Mouse (Mus musculus) heart, embryonic 16.5 days (tissue): ENCODE results near the gene Glp2r. TPM values are rescaled to one million over a fixed set of nuclear protein-coding genes. Genes with fewer than 3 reads are reported as not detected.

Experiments
- ATAC-seq: fragments of 200-750 bp; cut with Nextera tagmentation; replicated peaks from 2 replicates; pipeline ENCODE4 v1.8.0; 2017; ENCODE audit warnings: moderate number of reproducible peaks; ENCODE audit not compliant: insufficient read depth, low FRiP score; ENCODE audit errors: extremely low read depth
- H3K27ac ChIP-seq: fragments of 300-500 bp; sonication (generic); 2 replicates; pipeline ENCODE4 v1.5.1; 2014; ENCODE audit warnings: mild to moderate bottlenecking, low read length, control low read depth, moderate library complexity
- H3K27me3 ChIP-seq: fragments of 300-500 bp; sonication (generic); 2 replicates; pipeline ENCODE4 v1.6.1; 2014; ENCODE audit warnings: low read length, mixed read lengths; ENCODE audit not compliant: control insufficient read depth, insufficient read depth
- H3K36me3 ChIP-seq: fragments of 300-500 bp; sonication (generic); 2 replicates; pipeline ENCODE4 v1.6.1; 2014; ENCODE audit not compliant: control insufficient read depth, insufficient read depth
- H3K4me1 ChIP-seq: fragments of 300-500 bp; sonication (generic); 2 replicates; pipeline ENCODE4 v1.6.1; 2014; ENCODE audit warnings: low read length, mixed read lengths; ENCODE audit not compliant: control insufficient read depth, insufficient read depth
- H3K4me2 ChIP-seq: fragments of 300-500 bp; sonication (generic); 2 replicates; pipeline ENCODE4 v1.6.1; 2014; ENCODE audit warnings: low read depth, mild to moderate bottlenecking, control low read depth, low read length
- H3K4me3 ChIP-seq: fragments of 300-500 bp; sonication (generic); 2 replicates; pipeline ENCODE4 v1.5.1; 2014; ENCODE audit warnings: mild to moderate bottlenecking, control low read depth, low read length
- H3K9ac ChIP-seq: fragments of 300-500 bp; sonication (generic); 2 replicates; pipeline ENCODE4 v1.6.1; 2014; ENCODE audit warnings: low read length, control low read depth
- H3K9me3 ChIP-seq: fragments of 300-500 bp; sonication (generic); replicated peaks from 2 replicates; pipeline ENCODE4 v1.6.1; 2016; ENCODE audit warnings: low read length; ENCODE audit not compliant: control insufficient read depth
- WGBS: fragments of 180-500 bp; shearing (Covaris S2); extraction: QIAGEN DNeasy Blood & Tissue Kit; methylation state at CpG from one replicate; pipeline ENCODE4 v1.1.7; 2014; 5-methylcytosine and 5-hydroxymethylcytosine counted together
- polyA plus RNA-seq: library from polyadenylated mRNA; unstranded; fragments of >200 nt; fragmentation: Nextera tagmentation; extraction: Ambion mirVana; gene quantifications from 2 replicates; pipeline ENCODE4 v1.2.1, GENCODE M21; 2015

Gene Glp2r
- polyA plus RNA-seq, result 0.07 and 0.09 TPM in 2 replicates

DNA sequence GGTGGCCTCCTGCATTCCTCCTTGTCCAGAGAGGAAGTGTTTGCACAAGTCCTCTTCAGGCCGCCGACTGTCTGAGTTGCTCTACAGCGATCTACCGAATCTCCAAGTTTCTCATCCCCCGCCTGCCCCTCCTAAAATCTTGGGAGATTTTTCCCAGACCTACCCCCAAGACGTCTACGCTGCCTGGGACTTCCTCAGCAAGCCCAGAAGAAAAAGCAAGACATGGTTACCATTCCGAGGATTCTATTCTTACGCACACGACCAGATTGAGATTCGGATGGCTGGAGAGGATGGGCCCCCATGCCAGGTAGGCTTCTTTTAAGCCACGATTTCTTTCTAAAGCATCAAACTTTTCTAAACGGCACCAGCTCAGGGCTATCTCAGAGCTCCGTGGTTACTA lies at the start of gene Glp2r:
TSS of gene Glp2r (minus strand) at position 101 of the 400 bp plus-strand sequence.
- WGBS, result 71% methylated on average over 14 of the region's 14 CpGs
- Histone ChIP-seq H3K4me3 (no peak within 1 kb of the TSS), H3K27me3 (no peaks in the 10 kb centered on the region), H3K4me1 (no peaks in the 10 kb centered on the region), H3K4me2 (no peak within 1 kb of the TSS), H3K9me3 (no peaks in the 10 kb centered on the region), H3K9ac (no peak within 1 kb of the TSS), H3K36me3 (no peaks in the 10 kb centered on the region), H3K27ac (no peak within 1 kb of the TSS)
- no peak for ATAC-seq

GRCm38 (mm10) chr11:67820221-67820620 lies 49.3 kb upstream of the Glp2r start:
- Histone ChIP-seq H3K27ac (no peak overlapping the region), H3K27me3 (no peaks in the 10 kb centered on the region), H3K9me3 (no peaks in the 10 kb centered on the region), H3K4me3 (no peak overlapping the region), H3K4me2 (no peak overlapping the region), H3K36me3 (no peaks in the 10 kb centered on the region), H3K9ac (no peak overlapping the region), H3K4me1 (0 out of 2 replicates have a peak, but pooled peaks cover 3% of the 10 kb centered on the region)
- ATAC-seq, result 0 out of 2 replicates have a peak, but pooled peaks have one; percentile 28
- WGBS, result 28% methylated on average over 4 of the region's 4 CpGs

GRCm38 (mm10) chr11:67819604-67820003 lies 48.7 kb upstream of the Glp2r start:
- no peaks in the 10 kb centered on the region for H3K9me3 ChIP-seq
- peak overlapping the region; percentile 49 for H3K9ac ChIP-seq
- H3K4me1 ChIP-seq, result 0 out of 2 replicates have a peak, but pooled peaks cover 3% of the 10 kb centered on the region
- ATAC-seq, result no peak; the same call in 1 of the 2 replicates
- H3K27ac ChIP-seq, result no peak overlapping the region
- peak overlapping the region; percentile 23; the same call in 1 of the 2 replicates for H3K4me3 ChIP-seq
- 6% methylated on average over 5 of the region's 5 CpGs for WGBS
- peak overlapping the region; percentile 61 for H3K4me2 ChIP-seq
- no peaks in the 10 kb centered on the region for H3K36me3 ChIP-seq
- H3K27me3 ChIP-seq, result no peaks in the 10 kb centered on the region

DNA sequence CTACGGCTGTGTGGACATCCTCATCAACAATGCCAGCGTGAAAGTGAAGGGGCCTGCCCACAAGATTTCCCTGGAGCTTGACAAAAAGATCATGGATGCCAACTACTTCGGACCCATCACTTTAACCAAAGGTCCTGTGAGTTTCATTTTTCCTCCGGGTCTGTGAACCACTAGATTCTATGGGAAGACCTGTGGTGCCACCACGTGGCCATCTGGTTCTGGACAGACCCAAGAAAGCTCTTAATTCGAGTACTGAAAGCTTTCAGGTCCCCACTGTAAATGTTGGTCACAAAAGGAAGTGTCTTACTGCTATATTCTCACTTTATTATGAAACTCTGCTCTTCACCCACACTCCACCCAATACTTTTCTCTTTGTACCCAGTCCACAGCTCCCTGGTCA lies 40.6 kb upstream of the Glp2r start:
- Histone ChIP-seq H3K9ac (no peak overlapping the region), H3K27ac (no peak overlapping the region), H3K4me2 (no peak overlapping the region), H3K27me3 (no peaks in the 10 kb centered on the region), H3K36me3 (no peaks in the 10 kb centered on the region), H3K9me3 (no peaks in the 10 kb centered on the region), H3K4me1 (peaks cover 4% of the 10 kb centered on the region; the same call in 1 of the 2 replicates), H3K4me3 (no peak overlapping the region)
- 72% methylated on average over 6 of the region's 6 CpGs for WGBS
- no peak for ATAC-seq

GRCm38 (mm10) chr11:67808051-67808450 lies 37.1 kb upstream of the Glp2r start:
- Histone ChIP-seq H3K4me1 (peaks cover 4% of the 10 kb centered on the region; the same call in 1 of the 2 replicates), H3K36me3 (no peaks in the 10 kb centered on the region), H3K27ac (no peak overlapping the region), H3K4me3 (no peak overlapping the region), H3K9me3 (no peaks in the 10 kb centered on the region), H3K9ac (no peak overlapping the region), H3K27me3 (no peaks in the 10 kb centered on the region), H3K4me2 (no peak overlapping the region)
- no peak; the same call in 1 of the 2 replicates for ATAC-seq
- WGBS, result 68% methylated on average over 5 of the region's 5 CpGs

DNA sequence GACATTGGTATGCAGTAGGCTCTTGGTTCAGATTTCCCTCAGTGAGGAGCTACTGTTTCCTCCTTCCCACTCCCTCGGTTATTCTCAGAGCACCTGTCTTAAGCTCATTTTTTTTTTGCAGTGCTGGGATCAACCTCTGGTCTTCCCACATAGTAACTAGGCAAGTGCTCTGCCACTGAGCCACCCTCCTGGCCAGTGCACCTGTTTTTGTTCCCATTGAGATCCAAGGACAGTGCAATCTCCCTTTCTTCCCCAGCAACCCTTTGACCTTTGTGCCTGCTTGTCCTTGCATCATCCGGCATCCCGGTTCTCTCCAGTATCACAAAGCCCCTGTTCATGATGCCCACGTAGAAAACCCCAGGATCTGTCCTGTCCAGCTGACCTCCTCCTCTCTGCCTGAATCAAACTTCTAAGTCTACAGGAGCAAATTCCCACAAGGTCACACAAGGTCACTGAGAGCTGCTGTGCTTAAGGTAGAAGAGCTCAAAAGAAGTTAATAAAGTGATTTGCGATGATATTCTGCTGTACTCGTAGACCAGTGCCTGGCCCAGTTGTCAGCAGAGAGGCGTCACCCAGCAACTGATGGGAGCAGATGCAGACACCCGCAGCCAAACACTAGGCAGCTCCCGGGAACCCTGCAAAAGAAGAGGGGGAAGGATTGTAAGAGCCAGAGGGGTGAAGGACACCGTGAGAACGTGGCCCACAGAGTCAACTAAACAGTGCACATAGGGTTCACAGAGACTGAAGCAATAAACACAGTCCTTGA lies 36.1 kb upstream of the Glp2r start:
- ATAC-seq, result no peak
- no peaks in the 10 kb centered on the region for H3K36me3 ChIP-seq
- H3K4me1 ChIP-seq, result peaks cover 4% of the 10 kb centered on the region
- H3K9me3 ChIP-seq, result no peaks in the 10 kb centered on the region
- H3K27ac ChIP-seq, result no peak overlapping the region
- H3K9ac ChIP-seq, result no peak overlapping the region
- H3K4me3 ChIP-seq, result no peak overlapping the region
- H3K4me2 ChIP-seq, result no peak overlapping the region
- 80% methylated on average over 11 of the region's 11 CpGs for WGBS
- H3K27me3 ChIP-seq, result no peaks in the 10 kb centered on the region

DNA sequence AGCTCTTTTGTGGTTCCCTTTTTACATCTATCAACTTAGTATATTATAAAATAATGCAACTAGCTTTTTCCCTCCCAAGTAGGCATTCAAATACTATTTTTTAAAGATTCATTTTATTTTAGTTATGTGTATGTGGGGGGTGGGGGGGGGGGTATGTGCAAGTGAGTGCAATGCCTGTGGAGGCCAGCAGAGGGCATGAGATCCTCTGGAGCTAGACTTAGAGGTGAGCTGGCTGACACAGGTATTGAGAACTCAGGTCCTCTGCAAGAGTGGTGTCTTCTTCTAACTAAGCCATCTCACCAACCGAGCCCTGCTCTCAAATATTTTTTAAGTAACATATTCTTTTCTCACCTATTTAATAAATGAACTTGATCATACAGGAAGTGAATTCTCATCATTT lies 34.6 kb upstream of the Glp2r start:
- WGBS, result 93% methylated on average over 1 of the region's 1 CpGs

DNA sequence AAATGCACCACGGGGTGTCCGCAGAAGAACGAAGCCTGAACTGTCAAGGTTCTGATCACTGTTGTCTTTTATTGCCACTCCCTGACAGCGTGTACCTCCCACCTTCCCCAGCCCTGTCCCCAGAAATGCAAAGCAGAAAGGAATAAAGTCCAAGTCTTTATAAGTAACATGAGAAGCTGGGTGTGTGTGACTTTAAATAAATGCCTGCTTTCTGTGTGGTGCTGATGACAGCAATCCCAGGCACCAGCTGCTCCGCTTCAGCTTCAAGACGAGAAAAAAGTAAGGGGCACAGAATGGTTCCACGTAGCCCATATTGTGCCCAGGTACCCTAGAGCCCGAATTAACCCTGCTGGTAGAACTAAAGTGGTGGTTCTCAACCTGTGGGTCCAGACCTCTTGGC lies 30.2 kb upstream of the Glp2r start:
- Histone ChIP-seq H3K36me3 (no peaks in the 10 kb centered on the region), H3K27ac (no peak overlapping the region), H3K9ac (no peak overlapping the region), H3K9me3 (no peaks in the 10 kb centered on the region), H3K27me3 (no peaks in the 10 kb centered on the region), H3K4me1 (peaks cover 8% of the 10 kb centered on the region), H3K4me3 (no peak overlapping the region), H3K4me2 (peak overlapping the region; percentile 14; the same call in 1 of the 2 replicates)
- 48% methylated on average over 8 of the region's 8 CpGs for WGBS
- no peak for ATAC-seq

More for the DNA sequence above, 34.6 kb upstream of the Glp2r start:
- H3K4me2 ChIP-seq, result no peak overlapping the region
- H3K9ac ChIP-seq, result no peak overlapping the region
- H3K27me3 ChIP-seq, result no peaks in the 10 kb centered on the region
- no peaks in the 10 kb centered on the region for H3K36me3 ChIP-seq
- H3K27ac ChIP-seq, result no peak overlapping the region
- peaks cover 4% of the 10 kb centered on the region for H3K4me1 ChIP-seq
- ATAC-seq, result no peak
- H3K9me3 ChIP-seq, result no peaks in the 10 kb centered on the region
- no peak overlapping the region for H3K4me3 ChIP-seq

GRCm38 (mm10) chr11:67800130-67800723 lies 29.3 kb upstream of the Glp2r start:
- no peak overlapping the region for H3K9ac ChIP-seq
- H3K9me3 ChIP-seq, result no peaks in the 10 kb centered on the region
- H3K4me2 ChIP-seq, result peak overlapping the region; percentile 48
- no peaks in the 10 kb centered on the region for H3K36me3 ChIP-seq
- no peak for ATAC-seq
- H3K4me3 ChIP-seq, result no peak overlapping the region
- H3K27ac ChIP-seq, result no peak overlapping the region
- H3K4me1 ChIP-seq, result peaks cover 14% of the 10 kb centered on the region
- no peaks in the 10 kb centered on the region for H3K27me3 ChIP-seq
